Mouse (Mus musculus) left cerebral cortex, adult 8-10 months (tissue): ENCODE results near the gene Cutal. TPM values are rescaled to one million over a fixed set of nuclear protein-coding genes. Genes with fewer than 3 reads are reported as not detected.

Source experiments
- DNase-seq, 2 experiments: peaks; one replicate each; pipeline ENCODE4 v3.0.0; 2022; ENCODE audit warnings: low spot score in 2 of 2
- total RNA-seq, 4 experiments: library from RNA; stranded (reverse); gene quantifications; 2 replicates each; pipeline ENCODE4 v1.2.4; 2022

Cutal gene
- total RNA-seq, 4 experiments from 2014 or later = 0.22 to 0.37 TPM; not detected in 2

DNA sequence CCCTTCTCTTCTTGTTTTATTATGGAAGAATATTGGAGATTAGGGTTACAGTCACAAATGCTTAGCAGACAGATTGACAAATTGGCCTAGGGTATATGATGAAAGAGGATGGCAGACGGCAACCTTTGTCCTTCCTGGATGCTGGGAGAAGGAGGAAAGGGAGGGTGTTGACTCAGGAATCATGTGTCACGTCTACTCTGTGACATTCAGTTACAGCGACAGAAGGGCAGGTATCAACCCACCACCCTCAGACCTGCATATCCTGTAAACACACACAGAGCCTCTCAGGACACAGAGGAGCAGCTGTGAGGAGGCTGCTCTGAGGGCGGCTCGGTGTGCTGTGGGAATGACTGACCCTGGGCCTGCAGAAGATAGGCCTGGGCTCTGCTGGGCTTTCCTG is 9.0 kb downstream of the Cutal start:
- DNase-seq = no peak

DNA sequence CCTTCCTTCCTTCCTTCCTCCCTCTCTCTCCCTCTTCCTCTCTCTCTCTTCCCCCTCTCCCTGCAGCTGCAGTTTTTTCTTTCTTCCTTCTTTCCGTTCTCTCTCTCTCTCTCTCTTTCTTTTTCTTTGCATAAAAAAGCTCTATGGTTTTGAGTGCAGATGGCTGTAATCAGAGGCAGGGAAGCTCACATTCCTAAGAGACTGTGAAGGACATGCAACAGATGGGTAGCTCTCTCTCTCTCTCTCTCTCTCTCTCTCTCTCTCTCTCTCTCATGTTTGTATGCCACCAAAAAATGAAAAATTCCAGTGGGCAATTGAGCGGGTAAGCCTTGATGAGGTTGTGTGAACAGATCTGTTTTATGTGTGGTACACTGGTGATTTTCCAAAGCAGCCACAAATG is 10.0 kb downstream of the Cutal start:
- DNase-seq = no peak

DNA sequence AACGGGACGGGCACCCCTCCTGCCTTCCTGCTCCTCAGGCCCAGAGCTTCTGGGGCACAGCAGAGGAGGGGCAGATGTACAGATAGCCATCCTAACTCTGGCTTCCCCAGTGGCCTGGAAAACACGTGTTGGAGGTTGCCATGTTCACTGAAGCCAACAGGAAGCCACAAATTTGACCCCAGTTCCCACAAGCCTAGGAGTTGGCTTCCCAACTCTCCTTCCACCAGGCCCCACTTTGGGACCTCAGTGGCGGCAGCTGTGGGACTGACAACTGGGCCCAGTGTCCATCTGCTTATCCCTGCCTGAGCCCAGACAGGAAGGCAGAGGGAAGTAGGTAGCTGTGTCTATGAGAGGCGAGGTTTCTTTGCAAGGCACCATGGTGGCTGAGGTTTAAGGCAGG is 19.8 kb downstream of the Cutal start:
- DNase-seq = no peak

DNA sequence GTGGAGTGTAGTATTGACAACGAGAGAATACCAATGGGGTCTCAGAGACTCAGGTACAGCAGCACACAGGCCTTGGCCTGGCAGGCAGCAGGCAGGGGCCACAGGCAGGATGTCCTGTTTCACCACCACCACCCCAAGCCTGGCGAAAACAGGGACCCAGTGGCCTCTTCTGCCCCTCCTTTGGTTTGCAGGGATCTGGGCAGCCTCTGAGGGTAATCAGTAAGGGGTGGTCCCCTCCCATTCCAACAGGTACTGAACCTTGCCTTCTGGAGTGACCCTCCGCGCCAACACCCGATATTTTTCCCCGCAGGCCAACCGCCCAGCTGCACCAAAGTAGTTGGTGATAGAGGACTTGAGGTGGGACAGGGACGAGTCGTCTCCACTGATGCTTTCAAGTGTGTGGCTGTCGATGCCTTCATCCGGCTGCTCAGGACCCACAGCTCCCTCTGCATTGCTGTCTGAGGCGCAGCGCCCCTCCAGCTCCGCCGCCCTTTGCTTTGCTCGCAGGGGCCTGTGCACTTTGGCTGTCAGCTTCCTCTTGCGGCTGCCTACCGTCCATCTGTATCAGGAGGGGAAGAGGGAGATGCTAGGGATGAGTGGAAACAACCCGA is 21.4 kb downstream of the Cutal start:
- DNase-seq = no peak

DNA sequence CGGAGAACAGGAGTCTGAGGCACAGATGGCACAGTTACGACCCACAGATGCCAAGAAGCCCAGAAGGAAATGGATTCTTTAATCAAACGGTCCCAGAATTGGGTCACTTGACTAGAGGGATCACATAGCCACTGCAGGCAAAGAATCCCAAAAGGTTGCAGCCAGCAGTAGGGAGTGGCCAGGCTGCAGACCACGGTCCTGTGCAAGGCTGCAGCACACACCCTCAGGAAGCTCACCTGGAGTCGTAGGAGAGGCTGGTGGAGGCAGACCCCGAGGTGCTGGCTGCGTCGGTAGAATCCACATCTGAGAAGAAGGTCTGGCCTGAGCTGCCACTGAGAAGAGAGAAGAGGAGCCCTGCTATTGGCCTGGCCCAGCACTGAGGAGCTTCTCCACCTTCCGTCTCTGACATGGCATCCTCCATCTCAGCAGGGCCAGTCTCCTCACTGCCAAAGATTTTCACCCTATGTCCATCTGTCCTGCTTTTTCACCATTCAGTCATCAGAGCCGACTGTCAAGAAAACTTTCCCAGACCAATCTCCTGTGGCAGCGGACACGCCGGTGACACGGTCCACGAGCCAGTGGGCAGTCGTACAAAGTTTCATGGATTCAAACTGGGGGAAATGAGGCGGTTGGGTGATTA is 22.7 kb downstream of the Cutal start:
- no peak for DNase-seq

DNA sequence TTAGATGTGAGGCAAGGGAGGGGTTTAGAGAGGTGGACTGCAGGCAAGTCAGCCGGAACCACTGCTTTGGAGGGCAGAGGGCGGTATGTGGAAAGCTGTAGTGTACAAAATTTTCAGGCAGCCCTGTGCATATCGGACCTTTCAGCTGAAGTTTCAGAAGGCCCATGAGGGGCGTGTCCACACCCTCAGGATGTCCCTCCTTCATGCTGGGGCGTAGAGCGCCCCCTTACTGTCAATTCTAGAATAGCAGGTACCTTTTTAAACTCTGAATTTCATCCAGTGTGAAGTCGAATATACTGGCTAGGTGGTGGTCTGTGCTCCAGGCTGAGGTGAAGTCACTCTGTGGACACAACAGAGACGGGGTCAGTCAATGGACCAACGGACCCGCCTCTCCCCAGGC is 23.6 kb downstream of the Cutal start:
- no peak for DNase-seq

DNA sequence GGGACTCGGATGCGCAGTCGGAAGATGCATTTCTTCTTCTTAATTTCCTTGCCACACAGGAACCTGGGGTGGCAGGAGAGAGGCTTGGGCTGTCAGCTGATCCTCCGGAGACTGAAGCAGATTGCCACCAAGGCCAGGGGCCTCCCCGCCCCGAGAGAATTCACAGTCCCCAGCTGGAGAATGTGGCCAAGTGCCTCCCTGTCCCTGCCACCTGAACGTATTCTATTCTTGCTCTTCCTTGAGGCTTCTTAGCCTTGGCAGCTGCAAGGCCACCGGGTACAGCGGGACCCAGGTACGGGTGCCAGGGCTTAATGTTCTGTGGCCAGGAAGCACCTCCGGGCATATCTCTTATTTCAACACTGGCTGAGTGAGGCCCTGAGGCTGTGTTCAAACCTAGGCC is 25.5 kb downstream of the Cutal start:
- no peak for DNase-seq

DNA sequence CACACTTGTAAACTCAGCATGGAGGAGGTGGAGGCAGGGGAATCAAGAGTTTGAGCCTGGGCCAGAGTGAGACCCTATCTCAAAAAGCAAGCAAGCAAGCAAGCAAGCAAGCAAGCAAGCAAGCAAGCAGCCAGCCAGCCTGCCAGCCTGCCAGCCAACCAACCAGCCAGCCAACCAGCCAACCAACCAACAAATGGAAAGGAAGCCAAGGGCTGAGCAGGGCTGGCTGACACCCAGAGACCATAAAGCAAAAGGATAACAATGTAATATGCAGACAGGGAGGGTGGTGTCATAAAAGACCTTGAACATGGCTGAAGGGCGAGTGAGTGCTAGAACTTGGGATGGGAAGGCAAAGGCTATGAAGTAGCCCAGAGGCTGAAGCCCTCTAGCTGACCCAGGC is 26.2 kb downstream of the Cutal start:
- no peak for DNase-seq

DNA sequence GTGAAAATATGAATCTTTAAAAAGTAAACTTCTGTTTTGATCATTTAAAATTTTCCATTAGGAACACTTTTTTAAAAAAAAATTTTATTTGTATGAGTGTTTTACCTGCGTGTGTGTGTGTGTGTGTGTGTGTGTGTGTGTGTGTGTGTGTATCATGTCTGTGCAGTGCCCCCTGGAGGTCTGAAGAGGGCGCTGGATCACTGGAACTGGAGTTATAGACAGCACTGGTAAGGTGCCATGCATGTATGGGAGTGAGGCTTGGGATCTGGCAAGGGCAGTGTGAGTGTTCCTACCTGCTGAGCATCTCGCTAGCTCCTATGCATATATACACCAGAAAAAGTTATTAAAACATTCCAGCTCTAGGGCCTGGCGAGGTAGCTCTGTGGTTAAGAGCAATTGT is 27.5 kb downstream of the Cutal start:
- DNase-seq = no peak

DNA sequence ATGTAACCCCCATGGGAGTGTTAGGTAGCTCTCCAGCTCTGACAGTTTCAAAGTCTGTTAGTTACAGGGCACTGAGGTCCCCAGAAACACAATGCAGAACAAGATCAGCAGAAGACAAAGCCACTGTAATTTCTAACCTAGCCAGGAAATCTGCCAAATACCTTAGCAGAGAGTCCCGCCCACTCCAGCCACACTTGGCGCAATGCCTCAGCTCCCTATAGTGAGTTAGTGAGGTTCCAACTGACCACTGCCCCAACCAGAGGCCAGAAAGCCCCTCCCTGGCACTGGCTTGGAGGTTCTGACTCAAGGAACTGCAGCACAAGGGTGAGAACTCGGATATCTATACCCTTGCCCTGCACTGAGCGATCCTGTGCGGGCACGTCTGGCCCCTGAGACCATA is 28.5 kb downstream of the Cutal start:
- DNase-seq = no peak

DNA sequence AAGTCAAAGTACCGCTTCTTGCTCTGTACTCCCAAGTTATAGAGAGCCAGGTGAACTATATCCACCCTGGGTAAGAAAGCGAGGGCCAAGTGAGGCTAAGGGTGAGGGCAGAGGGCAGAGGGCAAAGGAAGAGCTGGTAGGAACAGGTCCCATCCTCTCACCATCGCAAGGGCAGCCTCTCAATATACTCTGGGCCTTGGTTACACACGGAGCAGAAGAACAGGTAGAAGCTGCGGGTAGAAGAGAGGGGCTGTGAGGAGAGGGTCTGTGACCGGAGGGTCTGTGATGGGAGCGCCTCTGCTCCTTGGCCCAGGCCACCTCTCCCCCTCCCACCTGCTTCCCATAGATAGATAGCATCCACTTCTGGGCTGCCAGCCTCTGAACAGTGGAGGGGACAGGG is 29.0 kb downstream of the Cutal start:
- no peak for DNase-seq

DNA sequence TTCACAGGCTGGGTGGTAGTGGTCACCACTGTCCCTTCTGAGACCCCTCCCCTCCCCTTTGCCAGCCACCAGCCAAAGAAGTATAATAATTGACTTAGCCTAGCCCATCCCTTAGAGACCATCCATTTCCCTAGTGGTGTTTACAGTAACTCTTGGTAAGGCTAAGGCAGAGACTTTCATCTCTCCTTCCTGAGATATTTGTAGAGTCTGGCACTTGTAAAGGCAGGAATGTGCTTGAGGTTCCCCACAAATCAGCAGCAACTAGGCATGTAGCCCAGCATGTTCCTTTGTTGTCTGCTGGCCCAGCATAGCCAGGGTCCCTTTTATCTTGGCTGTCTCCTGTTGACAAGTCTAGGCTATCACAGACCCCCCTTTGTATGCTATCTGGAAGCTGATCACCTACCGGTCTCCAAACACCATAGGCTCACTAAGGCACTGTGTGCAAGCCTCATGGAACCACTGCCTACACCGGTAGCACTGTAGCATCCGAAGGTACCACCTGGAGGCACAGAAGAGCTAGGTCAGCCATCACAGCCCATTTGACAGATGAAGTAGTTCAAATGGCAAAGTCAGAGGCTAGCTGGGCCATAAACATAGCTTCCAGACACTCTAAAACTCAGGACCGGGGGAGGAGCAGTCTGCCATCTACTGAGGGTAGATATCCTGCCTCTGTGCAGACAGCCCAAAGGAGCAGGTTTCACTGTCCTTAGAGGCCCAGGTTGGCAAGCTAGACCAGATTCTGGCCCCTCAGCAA is 29.6 kb downstream of the Cutal start:
- no peak for DNase-seq

DNA sequence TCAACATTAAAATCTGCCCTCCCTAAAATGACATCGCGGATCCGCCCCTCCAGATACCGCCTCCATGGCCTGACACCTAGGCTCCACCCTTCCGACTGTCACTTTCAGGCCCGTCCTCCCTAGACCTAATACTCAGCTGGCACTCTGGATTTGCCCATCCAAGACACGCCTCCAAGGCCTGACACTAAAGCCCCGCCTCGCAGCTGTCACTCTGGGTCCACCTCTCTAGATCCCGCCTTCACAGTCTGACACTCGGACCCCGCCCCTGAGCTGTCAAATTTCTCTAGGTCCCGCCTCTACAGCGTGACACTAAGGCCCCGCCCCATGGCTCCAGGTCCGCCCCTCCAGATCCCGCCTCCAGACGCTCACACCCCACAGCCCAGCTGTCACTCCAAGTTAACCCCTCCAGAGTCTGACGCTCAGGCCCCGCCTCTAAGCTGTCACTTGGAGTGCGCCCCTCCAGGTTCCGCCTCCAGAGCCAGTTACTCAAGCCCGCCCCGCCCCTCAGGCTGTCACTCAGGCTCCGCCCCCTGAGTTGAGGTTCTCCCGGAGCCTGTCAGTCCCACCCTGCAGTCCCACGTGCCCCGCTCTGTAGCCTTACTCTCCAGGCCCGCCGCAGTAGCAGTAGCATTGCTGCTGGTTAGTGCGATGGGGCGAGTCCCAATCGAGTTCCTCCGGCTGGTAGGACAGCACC is 30.8 kb downstream of the Cutal start:
- DNase-seq = peak; percentile 90 to 99

DNA sequence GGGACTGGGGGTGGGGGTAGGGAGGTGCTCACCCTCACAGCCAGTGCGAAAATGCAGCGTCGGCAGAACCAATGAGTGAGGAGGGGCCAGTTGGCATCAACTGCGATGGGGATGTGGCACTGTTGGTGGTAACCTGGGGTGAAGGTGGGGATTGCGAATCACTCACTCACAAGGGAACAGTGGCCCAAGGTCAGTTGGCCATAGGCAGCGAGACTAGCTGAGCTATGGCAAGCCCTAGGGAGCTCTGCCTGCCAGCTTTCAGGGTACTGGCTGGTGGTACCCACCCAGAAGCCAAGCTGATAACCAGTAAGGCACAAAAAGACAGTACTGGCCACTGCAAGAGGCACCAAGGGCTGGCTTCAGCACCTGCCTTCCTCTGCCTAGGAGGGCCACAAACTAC is 32.2 kb downstream of the Cutal start:
- DNase-seq = no peak

DNA sequence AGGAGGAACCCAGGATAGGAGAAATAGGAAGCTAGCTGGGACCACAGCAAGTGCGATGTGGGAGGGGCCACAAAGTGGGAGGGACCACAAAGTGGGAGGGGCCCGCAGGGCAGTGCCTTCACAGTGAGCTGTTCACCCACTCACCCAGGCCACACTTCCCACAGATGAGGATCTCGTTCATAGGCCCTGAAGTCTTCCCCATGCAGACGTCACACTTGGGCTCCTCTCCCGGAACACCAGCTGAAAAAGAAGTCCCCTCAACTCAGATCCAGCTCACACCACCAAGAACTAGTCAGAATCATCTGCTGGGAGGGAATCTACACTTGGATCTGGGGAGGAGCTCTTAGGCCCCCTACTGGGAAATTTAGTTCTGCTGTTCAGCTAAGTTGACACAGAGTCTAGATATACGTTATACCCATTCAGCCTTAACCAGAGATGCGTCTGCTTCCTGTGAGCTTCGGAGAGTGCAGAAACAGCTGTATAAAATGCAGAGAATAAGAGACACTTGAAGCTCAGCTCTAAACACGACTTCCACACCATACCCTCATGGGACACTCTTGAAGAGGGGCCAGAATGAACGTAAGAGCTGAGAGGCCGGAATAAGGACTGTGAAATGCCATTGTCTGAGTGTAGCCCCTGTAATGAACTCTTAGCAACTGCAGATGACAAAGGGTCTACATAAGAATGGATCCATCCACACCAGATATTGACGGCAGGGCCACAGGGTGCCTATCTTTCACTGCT is 32.8 kb downstream of the Cutal start:
- peak in 1 of 2 experiments; percentile 51 for DNase-seq

DNA sequence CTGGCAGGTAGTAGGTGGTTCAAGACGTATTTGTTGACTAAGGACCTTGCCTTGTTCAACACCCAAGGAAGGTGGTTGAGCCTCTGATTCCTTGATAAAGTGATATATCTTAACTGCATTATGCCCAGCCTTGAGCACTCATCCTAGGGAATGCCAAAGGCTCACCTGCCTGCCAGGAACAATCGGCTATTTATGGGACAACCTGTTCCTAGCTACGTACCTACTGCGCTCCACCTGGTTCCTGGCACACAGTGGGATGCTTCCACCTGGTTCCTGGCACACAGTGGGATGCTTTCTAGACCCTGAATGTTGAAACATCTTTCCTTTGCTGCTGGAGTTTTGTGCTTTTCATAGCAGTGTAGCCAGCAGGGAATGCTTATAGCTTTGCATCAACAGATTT is 35.5 kb downstream of the Cutal start:
- no peak for DNase-seq

DNA sequence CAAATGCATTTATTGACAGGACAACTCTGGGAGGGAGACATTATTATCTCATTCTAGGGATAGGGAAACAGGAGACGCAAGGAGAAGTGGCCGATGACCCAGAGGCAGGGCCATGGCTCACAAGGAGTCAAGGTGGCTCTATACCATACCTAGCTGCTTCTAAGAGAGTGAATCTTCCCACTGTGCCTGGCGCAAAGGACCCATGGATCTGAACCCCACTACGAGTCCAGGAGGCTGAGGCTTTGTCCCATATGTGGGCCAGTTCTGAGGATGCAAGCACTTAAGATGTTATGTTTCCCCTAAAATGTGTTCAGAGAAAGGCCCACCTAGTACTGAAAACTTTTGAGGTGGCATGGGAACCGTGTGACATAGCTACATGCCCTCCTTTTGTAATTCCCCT is 37.7 kb downstream of the Cutal start:
- no peak for DNase-seq

DNA sequence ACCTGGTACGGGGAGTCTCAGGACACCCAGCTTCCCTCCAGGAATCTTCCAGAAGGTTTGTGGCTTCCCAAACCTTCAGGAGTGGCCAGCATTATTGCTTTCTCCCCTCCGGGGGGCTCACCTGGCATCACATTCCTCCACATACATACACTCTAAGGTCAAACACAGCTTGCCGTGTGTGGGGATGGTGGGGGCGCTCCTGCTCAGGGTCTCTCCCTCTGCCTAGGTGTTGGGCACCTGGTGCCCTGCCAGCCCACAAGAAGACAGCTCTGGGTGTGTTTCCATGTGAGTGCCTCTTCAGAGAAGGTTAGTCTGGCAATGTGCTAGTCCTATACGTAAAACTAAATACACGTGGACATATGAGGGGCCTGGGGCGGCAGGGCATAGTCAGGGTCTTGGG is 38.4 kb downstream of the Cutal start:
- no peak for DNase-seq

DNA sequence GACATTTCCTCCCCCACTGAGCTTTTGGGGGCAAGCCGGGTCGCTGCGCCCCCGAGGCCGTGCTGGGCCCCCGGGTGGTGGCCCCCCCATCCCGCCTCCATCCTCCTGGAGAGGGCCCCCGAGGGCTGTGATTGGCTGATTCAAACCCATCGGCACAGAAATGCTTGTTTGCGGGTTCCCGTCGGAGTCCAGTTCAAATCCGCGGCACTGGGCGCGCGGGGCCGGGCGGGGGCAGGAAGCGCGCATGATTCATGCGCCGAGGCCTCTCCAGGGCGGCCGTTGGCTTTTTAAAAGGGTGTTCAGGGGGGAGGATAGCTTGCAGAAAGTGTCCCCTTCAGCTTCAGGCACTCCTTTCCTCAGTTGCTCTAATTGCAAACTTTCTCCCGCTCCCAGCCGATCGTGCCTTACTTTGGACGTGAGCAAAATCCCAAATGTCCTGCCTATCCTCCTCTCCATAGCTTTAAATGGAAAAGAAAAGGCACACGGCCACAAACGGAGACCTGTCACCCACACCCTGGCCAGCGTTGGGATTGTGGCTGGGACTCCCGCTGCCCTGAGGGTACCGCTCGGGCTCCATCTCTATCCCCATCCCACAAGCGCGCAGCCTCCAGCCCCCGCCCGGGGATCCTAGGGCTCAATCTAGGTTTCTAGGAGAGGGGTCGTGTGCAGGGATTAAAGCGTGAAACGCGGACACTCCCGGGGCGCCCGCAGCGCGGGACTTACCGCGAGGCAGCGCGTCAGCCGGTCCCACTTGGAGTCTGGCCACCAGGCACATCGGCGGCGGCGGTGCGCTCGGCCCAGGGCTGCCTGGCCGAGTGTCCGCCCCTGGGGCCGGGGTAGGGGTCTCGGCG is 39.2 kb downstream of the Cutal start, which contains the start of gene Phf19:
Gene Phf19 (minus strand): TSS at position 809 of the 851 bp plus-strand sequence.
- no peak for DNase-seq

DNA sequence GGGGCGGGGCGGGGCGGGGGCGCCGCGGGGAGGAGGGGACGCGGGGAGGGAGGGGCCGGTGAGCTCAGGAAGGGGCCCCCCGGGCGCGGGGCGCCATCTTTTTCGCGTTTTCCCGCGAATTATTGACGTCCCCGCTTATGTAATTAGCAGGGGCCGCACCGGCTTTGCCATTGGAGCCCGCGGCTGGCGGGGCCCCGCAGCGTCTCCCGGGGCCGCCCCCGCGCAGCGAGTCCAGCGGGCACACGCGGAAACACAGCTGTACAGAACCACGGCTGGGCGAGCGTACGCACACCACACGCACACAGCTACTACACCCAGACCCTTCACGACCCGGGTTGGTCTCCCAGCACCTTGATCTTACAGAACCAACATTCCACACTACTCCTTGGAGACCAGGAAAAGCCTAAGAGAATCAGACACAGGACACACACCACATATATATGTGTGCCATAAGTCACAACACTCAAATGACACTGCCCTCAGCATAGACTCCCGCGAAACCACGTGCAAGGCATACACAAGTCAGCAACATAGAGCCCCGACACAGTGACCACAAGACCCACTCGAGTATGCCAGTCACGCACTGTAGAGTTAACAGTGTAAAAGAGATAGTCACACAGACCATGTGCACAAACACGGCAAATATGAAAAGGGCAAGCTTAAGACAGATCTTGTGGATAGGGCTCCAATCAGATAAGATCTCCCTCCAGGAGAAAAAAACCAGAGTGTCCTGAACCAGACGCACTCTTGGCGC is 40.0 kb downstream of the Cutal start:
- peak in 1 of 2 experiments; percentile 46 for DNase-seq
